Mouse (Mus musculus) T-cell, adult 66 days (primary cell): Measurements from ENCODE around the gene Dgkb. TPM values are rescaled to one million over a fixed set of nuclear protein-coding genes. Genes with fewer than 3 reads are reported as not detected.

ENCODE experiments used
- total RNA-seq, 2 experiments: library from RNA; stranded (reverse); gene quantifications; 3 replicates in 1 of 2; 4 replicates in 1 of 2; pipeline ENCODE4 v1.2.4; 2023

Dgkb gene
- not detected for total RNA-seq

GRCm38 (mm10) chr12:37817426-37817825, at the start of gene Dgkb:
Gene Dgkb, plus strand, starts transcription at chr12:37817726.

